Mouse (Mus musculus) testis, adult 2 months (tissue): ENCODE data around the gene Ncl.
A peak's percentile ranks its signal among the peaks of the same experiment; 100 is the strongest.

Source experiments
- CTCF ChIP-seq: fragments of 200-500 bp; IDR thresholded peaks from 2 replicates; pipeline ENCODE4 v1.5.1; 2012; ENCODE audit warnings: low read depth, mild to moderate bottlenecking, inconsistent platforms, low read length, moderate library complexity; ENCODE audit not compliant: control insufficient read depth, insufficient read depth, insufficient replicate concordance
- POLR2A ChIP-seq: fragments of 200-500 bp; IDR thresholded peaks from 2 replicates; pipeline ENCODE4 v1.6.1; 2012; ENCODE audit warnings: low read depth, mild to moderate bottlenecking, inconsistent platforms, low read length, moderate library complexity; ENCODE audit not compliant: control insufficient read depth

DNA sequence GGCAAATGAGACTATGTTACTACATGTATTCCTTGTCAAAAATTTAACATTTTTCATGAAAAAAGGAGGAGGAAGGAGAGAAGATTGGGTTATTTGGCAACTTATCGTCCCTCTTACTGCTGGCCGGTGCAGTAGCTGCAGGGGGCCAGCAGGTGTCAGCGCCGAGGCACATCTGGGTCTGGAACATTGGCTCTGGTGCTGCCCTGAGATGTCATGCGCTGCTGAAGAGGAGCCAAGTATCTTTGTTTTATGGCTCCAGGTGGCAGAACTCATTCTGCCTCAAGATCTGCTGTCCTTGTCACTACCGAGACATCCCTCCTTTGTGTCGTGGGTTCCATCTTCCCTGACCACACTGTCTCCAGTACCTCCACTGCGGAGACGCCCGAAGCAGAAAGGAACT lies 12.8 kb upstream of the Ncl start:
- peak; percentile 89; the same call in 1 of the 2 replicates for TF ChIP-seq CTCF
- no peak for TF ChIP-seq POLR2A
